ENCODE assay signal across 13 mouse cellular contexts in genomic region chr12:106291476-106292046, GRCm38 (mm10).
"Had no signal": no experiment of that assay in that cellular context is flagged by ENCODE, and none has a peak within 500 bp of the region (broad histone marks: within the 10 kb centered on the region; RNA-seq: fewer than 3 reads in every experiment).

No protein-coding gene starts in this region.

- DNase-seq: kidney, postnatal 36 days; layer of hippocampus, adult 9-11 months; layer of hippocampus, postnatal 36 days; lung, embryonic 14.5 days; lung, postnatal 14 days; right cerebral cortex, postnatal 14 days; thymus, adult 2 months; thymus, postnatal 25 days had no signal

- H3K9ac ChIP-seq: limb, embryonic 15.5 days; liver, embryonic 12.5 days; lung, embryonic 14.5 days; midbrain, embryonic 12.5 days; stomach, embryonic 15.5 days had no signal

- H3K4me3 ChIP-seq: limb, embryonic 15.5 days; liver, embryonic 12.5 days; midbrain, embryonic 12.5 days; stomach, embryonic 15.5 days had no signal

- H3K4me1 ChIP-seq: limb, embryonic 15.5 days; liver, embryonic 12.5 days; midbrain, embryonic 12.5 days; stomach, embryonic 15.5 days had no signal

- ATAC-seq: liver, embryonic 12.5 days; midbrain, embryonic 16.5 days had no signal

- H3K36me3 ChIP-seq: limb, embryonic 15.5 days; liver, embryonic 12.5 days; midbrain, embryonic 12.5 days; stomach, embryonic 15.5 days had no signal

- H3K4me2 ChIP-seq: limb, embryonic 15.5 days; liver, embryonic 12.5 days; lung, embryonic 14.5 days; midbrain, embryonic 12.5 days; stomach, embryonic 15.5 days had no signal

- H3K27me3 ChIP-seq: limb, embryonic 15.5 days; liver, embryonic 12.5 days; stomach, embryonic 15.5 days had no signal

- H3K9me3 ChIP-seq: limb, embryonic 15.5 days; liver, embryonic 12.5 days; midbrain, embryonic 12.5 days; stomach, embryonic 15.5 days had no signal

- H3K27ac ChIP-seq: limb, embryonic 15.5 days; liver, embryonic 12.5 days; midbrain, embryonic 12.5 days; stomach, embryonic 15.5 days had no signal
